Mouse (Mus musculus) embryonic facial prominence, embryonic 11.5 days (tissue): ENCODE data around the gene Slc25a4. TPM values are rescaled to one million over a fixed set of nuclear protein-coding genes. Genes with fewer than 3 reads are reported as not detected.

Experiments used
- ATAC-seq: fragments of 200-750 bp; cut with Nextera tagmentation; replicated peaks from 2 replicates; pipeline ENCODE4 v1.8.0; 2017; ENCODE audit warnings: low read depth; ENCODE audit not compliant: insufficient number of reproducible peaks, low FRiP score, low TSS enrichment
- DNase-seq: peaks from one replicate; pipeline ENCODE4 v3.0.0-alpha.2; 2015; ENCODE audit warnings: low spot score
- H3K27ac ChIP-seq: fragments of 300-500 bp; sonication (generic); replicated peaks from 2 replicates; pipeline ENCODE4 v1.5.1; 2014; ENCODE audit warnings: mild to moderate bottlenecking, low read depth, low read length, control low read depth
- H3K27me3 ChIP-seq: fragments of 300-500 bp; sonication (generic); 2 replicates; pipeline ENCODE4 v1.6.1; 2014; ENCODE audit warnings: mild to moderate bottlenecking, low read length, moderate library complexity, mixed read lengths; ENCODE audit not compliant: control insufficient read depth, insufficient read depth
- H3K36me3 ChIP-seq: fragments of 300-500 bp; sonication (generic); replicated peaks from 2 replicates; pipeline ENCODE4 v1.6.1; 2014; ENCODE audit warnings: low read depth, mild to moderate bottlenecking, low read length, moderate library complexity, mixed read lengths; ENCODE audit not compliant: control insufficient read depth, insufficient read depth
- H3K4me1 ChIP-seq: fragments of 300-500 bp; sonication (generic); 2 replicates; pipeline ENCODE4 v1.6.1; 2014; ENCODE audit warnings: low read length, mixed read lengths; ENCODE audit not compliant: control insufficient read depth, insufficient read depth
- H3K4me2 ChIP-seq: fragments of 300-500 bp; sonication (generic); 2 replicates; pipeline ENCODE4 v1.6.1; 2014; ENCODE audit warnings: low read depth, mild to moderate bottlenecking, control low read depth, low read length, moderate library complexity
- H3K4me3 ChIP-seq: fragments of 300-500 bp; sonication (generic); 2 replicates; pipeline ENCODE4 v1.5.1; 2014; ENCODE audit warnings: low read depth, low read length, control low read depth
- H3K9ac ChIP-seq: fragments of 300-500 bp; sonication (generic); replicated peaks from 2 replicates; pipeline ENCODE4 v1.6.1; 2014; ENCODE audit warnings: mild to moderate bottlenecking, control low read depth, low read length
- H3K9me3 ChIP-seq: fragments of 300-500 bp; sonication (generic); replicated peaks from 2 replicates; pipeline ENCODE4 v1.6.1; 2016; ENCODE audit warnings: mild to moderate bottlenecking, low read length, inconsistent platforms, mixed read lengths; ENCODE audit not compliant: control insufficient read depth
- WGBS: fragments of 180-500 bp; shearing (Covaris S2); extraction: QIAGEN DNeasy Blood & Tissue Kit; methylation state at CpG from one replicate; pipeline ENCODE4 v1.1.7; 2014; 5-methylcytosine and 5-hydroxymethylcytosine counted together
- polyA plus RNA-seq: library from polyadenylated mRNA; unstranded; fragments of >200 nt; fragmentation: Nextera tagmentation; extraction: Ambion mirVana; gene quantifications from 2 replicates; pipeline ENCODE4 v1.2.1, GENCODE M21; 2014

The Slc25a4 gene
- polyA plus RNA-seq, 1 experiment from 2014 or later: 508 TPM

DNA sequence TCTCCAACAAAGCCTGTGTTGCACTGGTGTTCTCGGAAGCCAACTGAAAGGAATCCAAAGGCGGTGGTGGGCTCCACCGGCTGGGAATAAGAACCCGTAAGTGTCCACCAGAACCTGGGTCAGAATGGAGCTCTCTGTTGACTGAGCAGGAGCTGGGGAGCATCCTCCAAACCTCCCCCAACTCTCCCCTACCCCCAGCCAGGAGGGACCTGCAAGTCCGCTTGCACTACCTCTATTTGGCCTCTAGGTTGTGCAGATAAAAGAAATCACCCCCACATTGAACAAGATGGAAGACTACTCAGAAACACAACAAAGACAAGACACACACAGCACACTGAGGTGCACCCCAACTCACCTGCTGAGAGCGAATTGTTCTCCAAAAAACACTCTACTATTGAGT is 8.7 kb downstream of the Slc25a4 start:
- H3K9ac ChIP-seq: no peak overlapping the region
- H3K4me2 ChIP-seq: no peak overlapping the region
- no peaks in the 10 kb centered on the region for H3K9me3 ChIP-seq
- ATAC-seq (no peak), DNase-seq (no peak)
- H3K4me3 ChIP-seq: no peak overlapping the region
- H3K36me3 ChIP-seq: 0 out of 2 replicates have a peak, but pooled peaks cover 2% of the 10 kb centered on the region
- no peak overlapping the region for H3K27ac ChIP-seq
- no peaks in the 10 kb centered on the region for H3K27me3 ChIP-seq
- 87% methylated on average over 6 of the region's 6 CpGs for WGBS
- no peaks in the 10 kb centered on the region for H3K4me1 ChIP-seq

DNA sequence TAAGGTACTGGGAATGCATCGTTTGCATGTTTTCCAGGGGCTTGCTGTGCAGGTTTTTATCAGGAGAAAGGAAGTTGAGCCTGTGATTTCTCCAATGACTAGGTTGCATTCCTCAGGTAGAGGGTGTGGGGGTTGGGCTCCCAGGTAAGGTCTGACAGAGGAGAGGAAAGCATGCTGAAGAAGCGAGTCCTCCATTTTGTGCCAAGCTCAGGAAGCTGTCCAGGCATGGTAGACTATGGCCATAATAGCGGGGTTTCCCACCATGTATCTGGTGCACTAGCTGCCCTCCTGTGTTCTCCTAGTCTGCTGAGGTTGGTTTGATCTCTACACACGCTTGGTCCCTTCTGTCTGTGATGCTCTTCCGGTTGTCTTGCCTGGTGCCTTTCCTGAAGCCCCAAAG is 13.4 kb downstream of the Slc25a4 start:
- Histone ChIP-seq H3K36me3 (no peaks in the 10 kb centered on the region), H3K9me3 (no peaks in the 10 kb centered on the region), H3K4me2 (no peak overlapping the region), H3K27ac (no peak overlapping the region), H3K27me3 (no peaks in the 10 kb centered on the region), H3K4me3 (no peak overlapping the region), H3K9ac (no peak overlapping the region), H3K4me1 (no peaks in the 10 kb centered on the region)
- DNase-seq: no peak
- ATAC-seq: no peak
- WGBS: 78% methylated on average over 5 of the region's 5 CpGs

DNA sequence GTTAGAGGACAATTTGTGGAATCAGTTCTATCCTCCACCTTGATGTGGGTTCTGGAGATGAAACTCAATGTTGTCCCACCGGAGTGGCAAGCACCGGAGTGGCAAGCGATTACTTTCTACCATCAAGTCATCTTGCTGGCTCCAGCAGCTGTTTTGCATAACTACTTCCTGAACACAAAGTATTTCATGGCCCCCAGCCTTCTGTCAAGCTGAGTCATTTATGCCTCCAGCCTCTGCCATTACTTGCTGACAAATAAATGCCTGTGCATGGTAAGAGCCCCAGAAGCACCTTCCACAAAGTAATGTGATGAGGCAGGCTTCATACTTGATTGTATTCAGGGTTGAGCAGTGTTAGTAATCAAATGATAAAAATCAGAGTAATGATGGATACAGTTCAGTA is 14.2 kb downstream of the Slc25a4 start:
- DNase-seq: no peak
- no peak overlapping the region for H3K4me2 ChIP-seq
- no peak overlapping the region for H3K4me3 ChIP-seq
- H3K27me3 ChIP-seq: no peaks in the 10 kb centered on the region
- 83% methylated on average over 3 of the region's 3 CpGs for WGBS
- H3K27ac ChIP-seq: no peak overlapping the region
- no peaks in the 10 kb centered on the region for H3K4me1 ChIP-seq
- no peaks in the 10 kb centered on the region for H3K9me3 ChIP-seq
- H3K9ac ChIP-seq: no peak overlapping the region
- no peak for ATAC-seq
- no peaks in the 10 kb centered on the region for H3K36me3 ChIP-seq

DNA sequence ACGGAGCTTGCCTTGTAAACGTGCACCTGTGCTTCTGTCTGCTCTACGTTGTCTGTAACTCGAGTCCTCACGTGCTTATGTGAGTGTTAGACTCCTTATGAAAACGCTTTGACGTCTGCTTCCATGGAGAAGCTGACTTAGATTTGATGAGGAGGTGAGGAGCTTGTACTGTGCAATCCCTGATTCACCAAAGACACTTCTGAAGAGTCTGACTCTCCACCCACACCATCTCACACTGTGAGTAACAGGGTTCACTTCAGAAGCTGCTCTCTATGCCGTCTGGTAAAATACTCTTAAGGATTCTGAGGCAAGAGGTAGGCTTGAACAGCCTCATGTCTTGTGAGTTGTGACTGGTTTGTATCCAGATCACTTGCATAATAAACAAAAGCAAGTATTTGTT is 18.0 kb downstream of the Slc25a4 start:
- no peak for DNase-seq
- H3K9ac ChIP-seq: no peak overlapping the region
- H3K4me1 ChIP-seq: no peaks in the 10 kb centered on the region
- no peaks in the 10 kb centered on the region for H3K36me3 ChIP-seq
- H3K4me3 ChIP-seq: no peak overlapping the region
- no peak for ATAC-seq
- H3K9me3 ChIP-seq: no peaks in the 10 kb centered on the region
- WGBS: 83% methylated on average over 8 of the region's 8 CpGs
- H3K27ac ChIP-seq: no peak overlapping the region
- no peak overlapping the region for H3K4me2 ChIP-seq
- no peaks in the 10 kb centered on the region for H3K27me3 ChIP-seq

DNA sequence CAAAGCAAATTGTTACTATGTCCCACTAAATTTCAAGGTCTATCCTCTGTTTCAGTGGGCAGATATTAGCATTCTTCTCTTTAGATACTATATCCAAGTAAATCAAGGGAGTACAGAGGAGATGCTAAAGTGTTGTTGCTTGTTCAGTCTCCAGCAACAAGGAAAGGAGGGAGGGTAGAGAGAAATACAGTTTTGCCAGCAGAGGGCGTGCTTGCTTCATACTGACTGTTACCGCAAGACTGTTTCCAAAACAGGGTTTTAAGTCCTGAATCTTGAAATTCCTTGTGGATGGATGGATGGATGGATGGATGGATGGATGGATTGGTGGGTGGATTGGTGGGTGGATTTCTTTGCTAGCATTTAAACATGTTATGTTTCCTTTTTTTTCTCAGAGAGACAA is 25.7 kb downstream of the Slc25a4 start:
- Histone ChIP-seq H3K4me1 (no peaks in the 10 kb centered on the region), H3K36me3 (no peaks in the 10 kb centered on the region; the same call in 1 of the 2 replicates), H3K4me2 (no peak overlapping the region), H3K27me3 (no peaks in the 10 kb centered on the region), H3K9ac (no peak overlapping the region), H3K4me3 (no peak overlapping the region), H3K9me3 (no peaks in the 10 kb centered on the region), H3K27ac (no peak overlapping the region)
- no peak for ATAC-seq
- WGBS: 3% methylated on average over 2 of the region's 2 CpGs
- DNase-seq: peak; percentile 77

DNA sequence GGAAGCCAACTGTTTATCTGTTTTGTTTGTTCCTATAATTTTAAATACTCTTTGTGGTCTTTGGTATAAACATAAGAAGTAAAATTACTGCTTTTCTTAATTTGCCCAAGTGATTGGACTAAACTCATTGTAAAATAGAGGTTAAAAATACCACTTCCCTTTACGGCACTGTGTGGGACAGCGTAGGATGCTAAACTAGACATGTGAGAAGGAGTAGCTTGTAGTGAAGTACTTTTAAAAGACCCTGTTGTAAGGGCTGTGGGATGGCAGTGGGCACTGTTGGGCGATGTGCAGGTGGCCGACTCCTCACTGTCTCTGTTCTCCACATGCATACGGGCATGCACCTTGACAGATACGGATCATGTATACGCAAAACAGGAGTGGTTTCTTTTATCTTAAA is 30.9 kb downstream of the Slc25a4 start:
- DNase-seq: no peak
- H3K4me1 ChIP-seq: no peaks in the 10 kb centered on the region
- ATAC-seq: no peak
- WGBS: 88% methylated on average over 7 of the region's 7 CpGs
- no peak overlapping the region for H3K27ac ChIP-seq
- no peak overlapping the region for H3K9ac ChIP-seq
- no peak overlapping the region for H3K4me3 ChIP-seq
- H3K36me3 ChIP-seq: no peaks in the 10 kb centered on the region; the same call in 1 of the 2 replicates
- H3K4me2 ChIP-seq: no peak overlapping the region
- no peaks in the 10 kb centered on the region for H3K9me3 ChIP-seq
- H3K27me3 ChIP-seq: no peaks in the 10 kb centered on the region

DNA sequence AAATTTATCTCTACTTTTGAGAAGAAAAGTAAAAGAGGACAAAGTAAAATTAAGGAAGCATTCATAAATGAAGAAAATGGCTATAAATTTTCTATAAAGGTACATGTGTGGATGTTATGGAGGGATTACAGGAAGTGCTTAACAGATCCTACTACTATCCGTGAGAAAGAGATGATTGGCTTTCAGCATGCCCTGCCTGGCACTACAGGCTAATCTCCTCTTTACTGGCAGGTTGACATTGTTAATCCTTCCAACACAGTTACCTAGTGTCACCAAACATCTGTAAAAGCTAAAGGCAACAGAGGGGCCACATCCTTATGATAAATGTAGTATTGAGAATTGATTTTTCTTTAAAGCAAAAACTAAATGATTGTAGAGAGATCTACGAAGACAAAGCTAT is 37.4 kb downstream of the Slc25a4 start:
- no peak overlapping the region for H3K9ac ChIP-seq
- no peaks in the 10 kb centered on the region for H3K9me3 ChIP-seq
- WGBS: 79% methylated on average over 2 of the region's 2 CpGs
- H3K27me3 ChIP-seq: no peaks in the 10 kb centered on the region
- ATAC-seq (no peak), DNase-seq (no peak)
- H3K4me2 ChIP-seq: no peak overlapping the region
- no peak overlapping the region for H3K27ac ChIP-seq
- no peak overlapping the region for H3K4me3 ChIP-seq
- no peaks in the 10 kb centered on the region for H3K4me1 ChIP-seq
- peaks cover 4% of the 10 kb centered on the region for H3K36me3 ChIP-seq

DNA sequence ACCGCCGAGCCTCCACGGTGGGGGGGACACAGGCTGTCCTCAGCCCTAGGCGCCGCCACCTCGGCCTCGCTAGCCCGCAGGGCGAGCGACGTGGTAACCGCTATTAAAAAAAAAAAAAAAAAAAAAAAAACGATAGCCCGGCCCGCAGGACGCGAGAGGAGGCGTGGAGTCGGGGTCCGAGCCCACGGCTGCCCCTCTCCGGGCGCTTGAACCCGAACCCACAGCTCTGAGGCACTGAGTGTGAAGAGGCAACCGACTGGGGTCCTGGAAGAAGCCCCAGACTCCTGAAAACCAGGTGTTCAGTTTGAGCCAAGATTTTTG is 47.3 kb downstream of the Slc25a4 start:
- Histone ChIP-seq H3K27me3 (no peaks in the 10 kb centered on the region), H3K4me3 (peak overlapping the region; percentile 76), H3K4me1 (no peaks in the 10 kb centered on the region), H3K36me3 (no peaks in the 10 kb centered on the region), H3K9me3 (no peaks in the 10 kb centered on the region), H3K4me2 (peak overlapping the region; percentile 66), H3K9ac (peak overlapping the region; percentile 88), H3K27ac (peak overlapping the region; percentile 78)
- under 1% methylated on average over 25 of the region's 25 CpGs for WGBS
- DNase-seq (no peak), ATAC-seq (no peak; the same call in 1 of the 2 replicates)
